Mouse (Mus musculus) heart, adult 9 months (tissue): ENCODE data around the gene Vmn1r223.
"Not testable (repeated sequence)": the region's sequence is repeated elsewhere in the genome, so short reads cannot be mapped to it uniquely, and the experiment has no call there.

Source experiments
- DNase-seq, 2 experiments: peaks; one replicate each; pipeline ENCODE4 v3.0.0; 2022; ENCODE audit warnings: low spot score in 2 of 2

The Vmn1r223 gene

GRCm38 (mm10) chr13:23246834-23247233 is at the start of gene Vmn1r223:
Vmn1r223 (plus strand) TSS chr13:23247134.
- not testable (repeated sequence) for DNase-seq

GRCm38 (mm10) chr13:23203885-23204284 is 43.0 kb upstream of the Vmn1r223 start:
- DNase-seq, result not testable (repeated sequence)

- DNase-seq, result not testable (repeated sequence)
These were observed 33.1 kb upstream of the Vmn1r223 start, which contains the start of gene Vmn1r221 for GRCm38 (mm10) chr13:23213827-23214226. Vmn1r221 (plus strand) TSS chr13:23214127.

- not testable (repeated sequence) for DNase-seq
These were observed 11.1 kb upstream of the Vmn1r223 start, which contains the start of gene Vmn1r222 for GRCm38 (mm10) chr13:23235847-23236246. Vmn1r222 (minus strand) TSS chr13:23235947.

GRCm38 (mm10) chr13:23258546-23259048 is 11.7 kb downstream of the Vmn1r223 start:
- DNase-seq, result no peak

GRCm38 (mm10) chr13:23268606-23269005 is 21.7 kb downstream of the Vmn1r223 start:
- not testable (repeated sequence) for DNase-seq

- not testable (repeated sequence) for DNase-seq
These were observed 22.2 kb downstream of the Vmn1r223 start for GRCm38 (mm10) chr13:23269127-23269526.

- no peak for DNase-seq
These were observed 22.7 kb downstream of the Vmn1r223 start for GRCm38 (mm10) chr13:23269681-23270080.

- DNase-seq, result no peak
These were observed 23.6 kb downstream of the Vmn1r223 start for GRCm38 (mm10) chr13:23270321-23271101.

GRCm38 (mm10) chr13:23279576-23279975 is 32.6 kb downstream of the Vmn1r223 start:
- no peak for DNase-seq

- no peak for DNase-seq
These were observed 33.1 kb downstream of the Vmn1r223 start for GRCm38 (mm10) chr13:23279992-23280391.

GRCm38 (mm10) chr13:23285191-23285920 is 38.4 kb downstream of the Vmn1r223 start:
- DNase-seq, result no peak

- no peak for DNase-seq
These were observed 39.2 kb downstream of the Vmn1r223 start for GRCm38 (mm10) chr13:23285921-23286720.

- no peak for DNase-seq
These were observed 39.9 kb downstream of the Vmn1r223 start for GRCm38 (mm10) chr13:23286721-23287362.

- no peak for DNase-seq
These were observed 50.8 kb downstream of the Vmn1r223 start for GRCm38 (mm10) chr13:23297737-23298136.

- DNase-seq, result no peak
These were observed 51.7 kb downstream of the Vmn1r223 start for GRCm38 (mm10) chr13:23298445-23299232.

GRCm38 (mm10) chr13:23299276-23299998 is 52.5 kb downstream of the Vmn1r223 start:
- DNase-seq, result no peak

GRCm38 (mm10) chr13:23299999-23300341 is 53.0 kb downstream of the Vmn1r223 start:
- no peak for DNase-seq
